Mouse (Mus musculus) urinary bladder, postnatal 14 days (tissue): ENCODE results near the gene Kank4.

Experiments
- DNase-seq: peaks from one replicate; pipeline ENCODE4 v3.0.0; 2021; ENCODE audit warnings: low spot score

Gene Kank4

GRCm38 (mm10) chr4:98717735-98718546, 99.4 kb downstream of the Kank4 start:
- no peak for DNase-seq

DNA sequence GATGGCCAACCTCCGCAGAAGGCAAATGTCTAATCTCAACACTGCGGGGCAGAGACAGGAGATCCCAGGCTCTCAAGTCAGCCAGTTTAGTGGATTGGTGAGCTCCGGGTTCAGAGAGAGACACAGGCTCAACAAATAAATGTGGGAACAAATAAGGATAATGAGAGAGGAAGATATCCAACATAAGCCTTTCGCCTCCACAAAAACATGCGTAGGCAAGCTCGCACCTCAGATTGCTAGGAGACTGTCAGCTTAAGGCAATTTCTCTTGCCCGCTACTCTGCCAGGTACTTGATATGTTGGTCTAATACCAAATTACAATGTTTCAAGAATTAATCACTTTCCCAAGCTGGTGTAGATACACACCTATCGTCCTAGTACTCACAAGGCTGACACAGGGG, 106.4 kb downstream of the Kank4 start:
- DNase-seq, result no peak
